Mouse (Mus musculus) ovary, postnatal 10 days (tissue): Measurements from ENCODE around the gene Fam71e2.

ENCODE experiments used
- DNase-seq: peaks from one replicate; pipeline ENCODE4 v3.0.0; 2022; ENCODE audit warnings: low spot score

Fam71e2 gene

GRCm38 (mm10) chr7:4739041-4739543 lies 32.0 kb downstream of the Fam71e2 start:
- DNase-seq, result no peak

- DNase-seq, result no peak
Observed at GRCm38 (mm10) chr7:4732968-4733392, 38.1 kb downstream of the Fam71e2 start.

- DNase-seq, result no peak
Observed at GRCm38 (mm10) chr7:4731090-4731489, 40.0 kb downstream of the Fam71e2 start.

- DNase-seq, result no peak
Observed at GRCm38 (mm10) chr7:4725169-4725568, 45.9 kb downstream of the Fam71e2 start, which contains the start of gene Tmem150b. TSS of gene Tmem150b (minus strand) at chr7:4725249.

- no peak for DNase-seq
Observed at GRCm38 (mm10) chr7:4724359-4724758, 46.7 kb downstream of the Fam71e2 start.

- DNase-seq, result no peak
Observed at GRCm38 (mm10) chr7:4723508-4723907, 47.6 kb downstream of the Fam71e2 start.

GRCm38 (mm10) chr7:4719276-4719675 lies 51.8 kb downstream of the Fam71e2 start:
- DNase-seq, result no peak

- DNase-seq, result no peak
Observed at GRCm38 (mm10) chr7:4716955-4717354, 54.1 kb downstream of the Fam71e2 start.

- no peak for DNase-seq
Observed at GRCm38 (mm10) chr7:4712594-4712993, 58.5 kb downstream of the Fam71e2 start.

- no peak for DNase-seq
Observed at GRCm38 (mm10) chr7:4705098-4705497, 66.0 kb downstream of the Fam71e2 start.
